Mouse (Mus musculus) embryonic fibroblast, embryonic 13.5 days (primary cell): ENCODE measurements around the gene A030005L19Rik.
"Not testable (repeated sequence)": the region's sequence is repeated elsewhere in the genome, so short reads cannot be mapped to it uniquely, and the experiment has no call there.

Experiments
- CTCF ChIP-seq: IDR thresholded peaks from 2 replicates; pipeline ENCODE4 v1.5.1; 2011; ENCODE audit warnings: mild to moderate bottlenecking, control low read depth, low read length, moderate library complexity, borderline replicate concordance; ENCODE audit not compliant: insufficient read depth
- POLR2A ChIP-seq: IDR thresholded peaks from 2 replicates; pipeline ENCODE4 v1.6.1; 2011; ENCODE audit warnings: low read depth, mild to moderate bottlenecking, control low read depth, low read length, moderate library complexity

- not testable (repeated sequence) for TF ChIP-seq POLR2A, CTCF
Measured at GRCm38 (mm10) chr1:82942505-82942904, 29.4 kb downstream of the A030005L19Rik start.
